Mouse (Mus musculus) CH12.LX (cell line): Measurements from ENCODE around the gene Smim27. TPM values are rescaled to one million over a fixed set of nuclear protein-coding genes. Genes with fewer than 3 reads are reported as not detected.

Experiments
- DNase-seq: peaks from one replicate; pipeline ENCODE4 v3.0.0-alpha.2; 2013; ENCODE audit errors: extremely low read depth
- H3K27ac ChIP-seq: 2 replicates; pipeline ENCODE4 v1.5.1; 2012; ENCODE audit warnings: low read depth, mild to moderate bottlenecking, control low read depth, moderate library complexity; ENCODE audit not compliant: insufficient read depth
- H3K27me3 ChIP-seq: replicated peaks from 2 replicates; pipeline ENCODE3; 2012; ENCODE audit warnings: inconsistent platforms
- H3K36me3 ChIP-seq, 2 experiments: replicated peaks in 1 of 2; 2 replicates each; pipeline versions ENCODE3 to v1.6.1; 2012; ENCODE audit warnings: inconsistent platforms in 1 of 2, low read length in 1 of 2, mild to moderate bottlenecking in 1 of 2, mixed read lengths in 1 of 2, moderate library complexity in 1 of 2; ENCODE audit not compliant: control insufficient read depth in 1 of 2, insufficient read depth in 1 of 2
- H3K4me1 ChIP-seq, 2 experiments: 2 replicates each; pipeline ENCODE4 v1.6.1; 2012; ENCODE audit warnings: inconsistent platforms in 1 of 2, moderate library complexity in 1 of 2; ENCODE audit not compliant: insufficient read depth in 2 of 2, control insufficient read depth in 1 of 2
- H3K4me2 ChIP-seq: 2 replicates; pipeline ENCODE4 v1.6.1; 2012; ENCODE audit warnings: low read depth, mild to moderate bottlenecking, control low read depth; ENCODE audit not compliant: poor library complexity, insufficient read depth, severe bottlenecking
- H3K4me3 ChIP-seq, 3 experiments: fragments of 150-350 bp in 1 of 3; sonication (generic) in 1 of 3; replicated peaks in 1 of 3; 2 replicates each; pipeline versions ENCODE3 to v1.5.1; 2011 to 2012; ENCODE audit warnings: low read depth in 2 of 3, low read length in 2 of 3, mild to moderate bottlenecking in 2 of 3, moderate library complexity in 2 of 3, control low read depth in 1 of 3, improper control_type of control experiment in 1 of 3, inconsistent platforms in 1 of 3, mixed read lengths in 1 of 3; ENCODE audit not compliant: poor library complexity in 1 of 3
- H3K79me2 ChIP-seq: replicated peaks from 2 replicates; pipeline ENCODE4 v1.6.1; 2012; ENCODE audit warnings: mild to moderate bottlenecking, moderate library complexity; ENCODE audit not compliant: control insufficient read depth, poor library complexity, insufficient read depth, severe bottlenecking; ENCODE audit errors: extremely low read depth
- H3K9ac ChIP-seq: 2 replicates; pipeline ENCODE4 v1.6.1; 2012; ENCODE audit warnings: low read depth, mild to moderate bottlenecking, control low read depth, moderate library complexity; ENCODE audit not compliant: insufficient read depth
- H3K9me3 ChIP-seq: replicated peaks from 2 replicates; pipeline ENCODE3; 2012; ENCODE audit warnings: low read length, inconsistent platforms, mixed read lengths
- BHLHE40 ChIP-seq: IDR thresholded peaks from 2 replicates; pipeline ENCODE4 v1.6.1; 2011; ENCODE audit warnings: mild to moderate bottlenecking, low read depth, low read length, improper control_type of control experiment
- CHD1 ChIP-seq: IDR thresholded peaks from 2 replicates; pipeline ENCODE4 v1.6.1; 2012; ENCODE audit warnings: low read depth, low read length, improper control_type of control experiment, inconsistent platforms
- CHD2 ChIP-seq: IDR thresholded peaks from 2 replicates; pipeline ENCODE4 v1.6.1; 2011; ENCODE audit warnings: low read length, improper control_type of control experiment
- E2F4 ChIP-seq: IDR thresholded peaks from 2 replicates; pipeline ENCODE4 v1.6.1; 2011; ENCODE audit warnings: low read depth, low read length, improper control_type of control experiment; ENCODE audit not compliant: insufficient replicate concordance
- ELF1 ChIP-seq: IDR thresholded peaks from 2 replicates; pipeline ENCODE4 v1.6.1; 2014; ENCODE audit warnings: low read depth, mild to moderate bottlenecking, inconsistent platforms, low read length, improper control_type of control experiment
- GABPA ChIP-seq: IDR thresholded peaks from 2 replicates; pipeline ENCODE4 v1.6.1; 2012; ENCODE audit warnings: low read depth, low read length, improper control_type of control experiment, inconsistent platforms; ENCODE audit not compliant: insufficient replicate concordance
- HCFC1 ChIP-seq: IDR thresholded peaks from 2 replicates; pipeline ENCODE4 v1.6.1; 2012; ENCODE audit warnings: low read depth, mild to moderate bottlenecking, inconsistent platforms, low read length, improper control_type of control experiment
- IRF4 ChIP-seq: IDR thresholded peaks from 2 replicates; pipeline ENCODE4 v1.6.1; 2014; ENCODE audit warnings: low read depth, mild to moderate bottlenecking, inconsistent platforms, low read length, improper control_type of control experiment
- MYC ChIP-seq: IDR thresholded peaks from 2 replicates; pipeline ENCODE4 v1.6.1; 2011; ENCODE audit warnings: low read depth, mild to moderate bottlenecking, improper control_type of control experiment, low read length
- POLR2AphosphoS2 ChIP-seq: IDR thresholded peaks from 2 replicates; pipeline ENCODE4 v1.6.1; 2011; ENCODE audit warnings: low read depth, low read length, improper control_type of control experiment
- RAD21 ChIP-seq: IDR thresholded peaks from 2 replicates; pipeline ENCODE4 v1.6.1; 2011; ENCODE audit warnings: low read depth, mild to moderate bottlenecking, low read length, improper control_type of control experiment, moderate library complexity
- RCOR1 ChIP-seq: conservative IDR thresholded peaks from 2 replicates; pipeline ENCODE4 v1.6.1; 2012; ENCODE audit warnings: low read depth, mild to moderate bottlenecking, inconsistent platforms, low read length, improper control_type of control experiment
- UBTF ChIP-seq: IDR thresholded peaks from 2 replicates; pipeline ENCODE4 v1.6.1; 2012; ENCODE audit warnings: low read depth, mild to moderate bottlenecking, inconsistent platforms, low read length, improper control_type of control experiment, moderate library complexity
- USF1 ChIP-seq: IDR thresholded peaks from 2 replicates; pipeline ENCODE4 v1.6.1; 2014; ENCODE audit warnings: low read depth, mild to moderate bottlenecking, inconsistent platforms, low read length, improper control_type of control experiment
- ZC3H11A ChIP-seq: IDR thresholded peaks from 2 replicates; pipeline ENCODE4 v1.6.1; 2012; ENCODE audit warnings: low read depth, mild to moderate bottlenecking, inconsistent platforms, low read length, improper control_type of control experiment
- ZMIZ1 ChIP-seq: IDR thresholded peaks from 2 replicates; pipeline ENCODE4 v1.6.1; 2012; ENCODE audit warnings: low read depth, mild to moderate bottlenecking, inconsistent platforms, low read length, improper control_type of control experiment
- dilution Hi-C: fragments of 300-500 bp; cut with MboI; formaldehyde crosslinking; loops from 2 replicates; pipeline ENCODE4 v1.14.3; 2020; ENCODE audit warnings: low sequenced_read_pairs; ENCODE audit not compliant: extremely low pct_unique_long_range_greater_than_20kb, extremely low pct_ligation_motif_present
- in situ Hi-C: fragments of 300-500 bp; cut with MboI; formaldehyde crosslinking; loops from 3 replicates; pipeline ENCODE4 v1.14.3; 2019; ENCODE audit warnings: low sequenced_read_pairs, low pct_ligation_motif_present, low pct_unique_long_range_greater_than_20kb, mixed read lengths
- polyA plus RNA-seq: library from polyadenylated mRNA; unstranded; fragments of >175 nt; gene quantifications from 2 replicates; pipeline ENCODE4 v1.2.1, GENCODE M21; 2012; ENCODE audit warnings: low read depth; ENCODE audit not compliant: insufficient read length
- total RNA-seq, 2 experiments: library from RNA; depleted of rRNA; stranded (reverse); fragments of 300-350 nt in 1 of 2; fragments of >200 nt in 1 of 2; gene quantifications; 2 replicates each; pipeline ENCODE4 v1.2.3; 2012 to 2014

Smim27 gene
- total and polyA plus RNA-seq, 3 experiments, result 1.6 to 9.7 (median 6.5) TPM

- peaks cover 15 to 51% of the 10 kb centered on the region in 2 experiments for H3K36me3 ChIP-seq
- H3K4me3 ChIP-seq, result no peak overlapping the region
- no peak overlapping the region for H3K27ac ChIP-seq
- TF ChIP-seq E2F4, result no peak
- in situ Hi-C loops (no loop called here), dilution Hi-C loops (no loop called here)
- H3K4me2 ChIP-seq, result no peak overlapping the region
- peaks cover 0 to 7% of the 10 kb centered on the region in 2 experiments; a peak in 2 of 4 replicates for H3K4me1 ChIP-seq
- H3K9me3 ChIP-seq, result no peaks in the 10 kb centered on the region
- no peak overlapping the region for H3K9ac ChIP-seq
- no peaks in the 10 kb centered on the region for H3K27me3 ChIP-seq
- no peak for DNase-seq
- H3K79me2 ChIP-seq, result no peaks in the 10 kb centered on the region
Observed at GRCm38 (mm10) chr4:40220437-40220836, 48.9 kb upstream of the Smim27 start.

- peaks cover 13 to 51% of the 10 kb centered on the region in 2 experiments for H3K36me3 ChIP-seq
- no peaks in the 10 kb centered on the region for H3K27me3 ChIP-seq
- H3K9me3 ChIP-seq, result no peaks in the 10 kb centered on the region
- in situ Hi-C loops (no loop called here), dilution Hi-C loops (no loop called here)
- H3K9ac ChIP-seq, result no peak overlapping the region
- H3K4me2 ChIP-seq, result no peak overlapping the region
- no peak for DNase-seq
- peaks cover 0 to 7% of the 10 kb centered on the region in 2 experiments; a peak in 2 of 4 replicates for H3K4me1 ChIP-seq
- no peak for TF ChIP-seq POLR2AphosphoS2
- no peak for TF ChIP-seq CHD1
- TF ChIP-seq BHLHE40, result no peak
- TF ChIP-seq GABPA, result no peak
- no peak for TF ChIP-seq ZC3H11A
- no peak for TF ChIP-seq UBTF
- no peak for TF ChIP-seq CHD2
- no peak for TF ChIP-seq ELF1
- no peak for TF ChIP-seq RAD21
- TF ChIP-seq RCOR1, result no peak
- TF ChIP-seq HCFC1, result no peak
- no peak for TF ChIP-seq ZMIZ1
- no peak for TF ChIP-seq MYC
- TF ChIP-seq USF1, result no peak
- TF ChIP-seq IRF4, result no peak
- H3K4me3 ChIP-seq, result no peak overlapping the region
- H3K79me2 ChIP-seq, result no peaks in the 10 kb centered on the region
- H3K27ac ChIP-seq, result no peak overlapping the region
Observed at GRCm38 (mm10) chr4:40221004-40221760, 48.2 kb upstream of the Smim27 start.
